Mouse (Mus musculus) left cerebral cortex, adult 2 months (tissue): Measurements from ENCODE around the gene Vamp9. TPM values are rescaled to one million over a fixed set of nuclear protein-coding genes. Genes with fewer than 3 reads are reported as not detected.

Experiments
- DNase-seq, 2 experiments: peaks; one replicate each; pipeline ENCODE4 v3.0.0; 2021 to 2022; ENCODE audit warnings: low spot score in 2 of 2, mixed read lengths in 1 of 2; ENCODE audit errors: extremely low spot score in 1 of 2
- H3K27ac ChIP-seq: fragments of 200-600 bp; 2 replicates; pipeline ENCODE4 v1.8.1; 2022
- H3K4me3 ChIP-seq: fragments of 200-600 bp; 2 replicates; pipeline ENCODE4 v1.8.1; 2022
- CTCF ChIP-seq: fragments of 200-600 bp; IDR thresholded peaks from 2 replicates; pipeline ENCODE4 v1.8.1; 2022; ENCODE audit warnings: antibody characterized with exemption, mild to moderate bottlenecking, moderate library complexity
- intact Hi-C: fragments of 180-260 bp; cut with DNase I; formaldehyde crosslinking; loops from one replicate; pipeline ENCODE4 v1.15.1; 2025
- total RNA-seq, 2 experiments: library from RNA; stranded (reverse); gene quantifications; 2 replicates each; pipeline ENCODE4 v1.2.3; 2021

Vamp9 gene
- total RNA-seq, 2 experiments from 2014 or later, result 0.77 to 1.2 TPM

DNA sequence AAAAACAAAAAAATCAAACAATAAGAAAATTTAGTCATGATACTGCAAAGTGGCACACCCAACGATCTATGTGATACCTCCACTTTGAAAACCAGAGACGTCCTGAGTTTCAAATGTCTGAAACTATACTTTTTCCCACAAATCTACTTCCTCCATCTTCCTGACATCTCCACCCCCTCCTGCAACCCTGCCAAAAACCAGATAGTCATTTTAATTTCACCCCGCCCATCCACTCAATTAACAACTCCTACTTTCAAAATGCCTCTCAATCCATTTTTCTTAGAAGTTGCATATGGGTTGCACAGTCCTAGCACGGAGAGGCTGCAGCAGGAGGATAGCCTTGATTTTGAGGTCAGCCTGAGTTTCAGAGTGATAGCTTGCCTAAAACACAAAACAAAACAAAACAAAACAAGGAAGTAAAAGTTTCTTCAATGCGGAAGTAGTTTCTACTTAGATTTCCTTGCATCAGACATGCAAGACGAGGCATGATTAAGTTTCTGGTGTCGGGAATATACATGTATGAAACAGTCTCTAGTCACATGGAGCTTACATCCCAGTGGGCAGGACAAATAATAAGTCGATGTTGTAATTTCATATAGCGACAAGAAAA is 77.5 kb downstream of the Vamp9 start:
- no peak overlapping the region for H3K27ac ChIP-seq
- no peak for DNase-seq
- TF ChIP-seq CTCF, result no peak
- no peak overlapping the region for H3K4me3 ChIP-seq
- intact Hi-C loops, result no loop called here

DNA sequence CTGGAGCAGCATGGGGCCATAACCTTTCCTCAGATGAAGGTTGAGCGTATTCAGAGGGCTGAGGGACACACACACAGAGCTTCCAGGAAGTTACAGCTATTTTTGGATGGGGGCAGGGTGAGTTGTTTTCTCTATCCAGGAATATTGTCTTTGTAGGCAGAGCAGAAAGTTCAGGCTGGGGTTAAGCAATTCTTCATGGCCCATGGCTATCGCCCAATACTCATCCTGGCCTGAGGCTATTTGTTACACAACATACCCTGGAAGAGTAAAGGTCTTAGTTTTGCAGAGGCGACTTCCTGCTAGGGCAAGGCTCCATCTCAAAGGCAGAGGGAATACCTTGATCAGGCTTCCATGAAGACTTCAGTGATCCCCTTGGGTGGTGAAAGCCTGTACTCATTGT is 88.1 kb downstream of the Vamp9 start:
- no peak overlapping the region for H3K4me3 ChIP-seq
- intact Hi-C loops, result no loop called here
- no peak overlapping the region for H3K27ac ChIP-seq
- no peak for DNase-seq
- no peak for TF ChIP-seq CTCF

GRCm38 (mm10) chr5:99994680-99995079 is 88.6 kb downstream of the Vamp9 start:
- no peak for DNase-seq
- no peak for TF ChIP-seq CTCF
- Histone ChIP-seq H3K4me3 (no peak overlapping the region), H3K27ac (no peak overlapping the region)
- intact Hi-C loops, result no loop called here

DNA sequence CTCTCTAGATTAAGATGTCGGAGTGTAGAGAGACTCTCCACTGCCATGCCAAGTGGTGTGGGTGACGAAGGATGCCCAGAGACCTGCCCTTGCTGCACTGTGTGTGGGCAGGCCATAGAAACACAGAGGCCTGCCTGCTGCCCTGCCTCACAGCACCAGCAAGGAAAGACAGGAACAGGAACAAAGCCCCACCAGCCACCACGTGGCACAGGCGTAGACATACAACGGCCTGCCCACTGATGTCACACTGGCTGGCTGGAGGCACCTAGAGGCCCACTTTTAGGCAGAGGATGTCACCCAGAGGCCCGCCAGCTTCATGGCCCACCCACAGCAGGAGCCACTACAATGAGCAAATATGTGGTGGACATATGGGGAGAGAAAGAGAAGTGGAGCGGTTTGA is 94.0 kb downstream of the Vamp9 start:
- no peak for DNase-seq
- intact Hi-C loops, result no loop called here
- no peak overlapping the region for H3K27ac ChIP-seq
- no peak overlapping the region for H3K4me3 ChIP-seq
- TF ChIP-seq CTCF, result no peak

DNA sequence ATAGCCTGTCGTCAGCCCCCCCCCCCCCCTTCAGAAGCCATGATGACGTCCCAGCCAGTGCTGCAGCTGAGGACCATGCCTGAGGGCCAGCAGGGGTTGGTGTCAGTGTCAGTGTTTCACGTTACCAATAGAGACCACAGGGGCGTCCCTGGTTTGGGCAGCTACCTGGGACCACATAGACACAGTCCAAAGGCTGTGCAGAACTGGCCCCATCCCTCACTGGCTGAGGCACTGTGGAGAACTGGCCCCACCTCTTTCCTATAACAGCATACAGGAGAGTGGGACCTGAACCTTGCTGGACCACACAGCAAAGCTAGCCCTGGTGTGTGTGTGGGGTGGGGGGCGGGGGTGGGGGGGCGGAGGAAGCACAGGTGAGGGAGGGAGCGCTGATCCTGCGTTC is 94.4 kb downstream of the Vamp9 start:
- no peak overlapping the region for H3K4me3 ChIP-seq
- TF ChIP-seq CTCF, result no peak
- no peak overlapping the region for H3K27ac ChIP-seq
- no peak for DNase-seq
- intact Hi-C loops, result no loop called here

Other genes starting within 250 kb of the Vamp9 start
- gene Rasgef1b, start 177.2 kb upstream of the Vamp9 start, total RNA-seq, result 10 to 100 TPM; 65.7 to 88.8 TPM
- 100 to 1,000 TPM; 194 to 222 TPM for gene Hnrnpd, start 72.7 kb downstream of the Vamp9 start, total RNA-seq
- gene 4930524J08Rik, start 72.8 kb downstream of the Vamp9 start, total RNA-seq, result 1 to 10 TPM; 1.9 TPM
- gene Hnrnpdl, start 133.4 kb downstream of the Vamp9 start, total RNA-seq, result 100 to 1,000 TPM; 177 to 178 TPM
- 10 to 100 TPM; 50.3 to 55.7 TPM for gene Enoph1, start 133.7 kb downstream of the Vamp9 start, total RNA-seq